Mouse (Mus musculus) Patski (cell line): ENCODE results near the gene Rwdd2a. TPM values are rescaled to one million over a fixed set of nuclear protein-coding genes. Genes with fewer than 3 reads are reported as not detected.
"Not testable (repeated sequence)": the region's sequence is repeated elsewhere in the genome, so short reads cannot be mapped to it uniquely, and the experiment has no call there.

Experiments used
- ATAC-seq: fragments of 100-300 bp; one replicate; pipeline ENCODE4 v1.8.0; 2021
- CTCF ChIA-PET: fragments of 350-600 bp; sonication (Branson Sonifier 250); formaldehyde crosslinking; loops from one replicate; lab custom pipeline; 2022; ENCODE audit warnings: inconsistent platforms; lab: Charles Lee
- POLR2A ChIA-PET: fragments of 350-600 bp; sonication (Branson Sonifier 250); formaldehyde crosslinking; loops from one replicate; lab custom pipeline; 2022; ENCODE audit warnings: antibody characterized with exemption, inconsistent platforms; lab: Charles Lee
- DNase-seq: peaks from one replicate; pipeline ENCODE4 v3.0.0-alpha.2; 2011; ENCODE audit warnings: low read depth, low spot score
- H3K27me3 ChIP-seq: fragments of 371-371 bp; one replicate; pipeline ENCODE4 v1.5.1; 2021
- CTCF ChIP-seq: fragments of 100-300 bp; IDR thresholded peaks from one replicate; pipeline ENCODE4 v1.5.1; 2021
- in situ Hi-C: fragments of 300-500 bp; cut with MboI; formaldehyde crosslinking; loops from 3 replicates; pipeline ENCODE4 v1.11.1; 2018; ENCODE audit warnings: low pct_unique_long_range_greater_than_20kb, mixed read lengths
- polyA plus RNA-seq: library from polyadenylated mRNA; unstranded; gene quantifications from one replicate; pipeline ENCODE4 v1.2.3, GENCODE M21; 2021

Gene Rwdd2a
- polyA plus RNA-seq, 1 experiment from 2014 or later: 5.6 TPM

DNA sequence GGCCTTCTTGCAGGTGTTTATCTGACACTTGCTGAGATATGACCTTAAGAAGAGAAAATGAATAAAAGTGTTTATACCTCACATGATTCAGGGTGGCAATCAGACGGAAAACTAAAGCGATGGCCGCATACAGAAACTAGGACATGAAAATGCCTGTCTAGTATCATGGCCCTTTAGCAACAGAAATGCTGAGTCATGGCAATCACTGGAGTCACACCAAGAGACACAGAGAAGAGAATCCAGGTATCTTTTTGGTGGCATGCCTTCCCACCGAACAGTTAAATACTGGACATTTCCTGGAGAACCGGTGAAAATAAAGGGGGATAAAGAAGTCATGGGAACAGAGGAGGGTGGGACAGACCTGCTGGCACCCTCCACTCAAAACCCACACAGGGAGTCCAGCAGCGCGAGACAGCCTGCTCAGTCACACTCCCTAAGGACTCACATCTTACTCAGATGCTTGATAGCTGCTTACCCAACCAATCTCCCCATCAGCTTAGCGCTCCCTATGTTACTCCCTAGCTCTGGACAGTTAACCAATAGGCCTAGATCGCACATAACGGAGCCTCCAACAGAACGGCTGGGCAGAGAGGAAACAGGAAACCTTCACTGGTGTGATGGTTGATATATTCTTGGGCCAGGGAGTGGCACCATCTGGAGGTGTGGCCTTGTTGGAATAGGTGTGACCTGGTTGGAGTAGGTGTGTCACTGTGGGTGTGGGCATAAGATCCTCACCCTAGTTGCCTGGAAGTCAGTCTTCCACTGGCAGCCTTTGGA is 15.4 kb downstream of the Rwdd2a start:
- ATAC-seq (no peak), DNase-seq (no peak)
- in situ Hi-C loops: no loop called here
- H3K27me3 ChIP-seq: no peaks in the 10 kb centered on the region
- TF ChIP-seq CTCF: no peak
- ChIA-PET POLR2A (no interaction called here), CTCF (interaction anchor here (1.3 kb wide), 2 partner anchors 9 to 21 kb away, joined by 3 read pairs; no protein-coding TSS in a partner anchor)

DNA sequence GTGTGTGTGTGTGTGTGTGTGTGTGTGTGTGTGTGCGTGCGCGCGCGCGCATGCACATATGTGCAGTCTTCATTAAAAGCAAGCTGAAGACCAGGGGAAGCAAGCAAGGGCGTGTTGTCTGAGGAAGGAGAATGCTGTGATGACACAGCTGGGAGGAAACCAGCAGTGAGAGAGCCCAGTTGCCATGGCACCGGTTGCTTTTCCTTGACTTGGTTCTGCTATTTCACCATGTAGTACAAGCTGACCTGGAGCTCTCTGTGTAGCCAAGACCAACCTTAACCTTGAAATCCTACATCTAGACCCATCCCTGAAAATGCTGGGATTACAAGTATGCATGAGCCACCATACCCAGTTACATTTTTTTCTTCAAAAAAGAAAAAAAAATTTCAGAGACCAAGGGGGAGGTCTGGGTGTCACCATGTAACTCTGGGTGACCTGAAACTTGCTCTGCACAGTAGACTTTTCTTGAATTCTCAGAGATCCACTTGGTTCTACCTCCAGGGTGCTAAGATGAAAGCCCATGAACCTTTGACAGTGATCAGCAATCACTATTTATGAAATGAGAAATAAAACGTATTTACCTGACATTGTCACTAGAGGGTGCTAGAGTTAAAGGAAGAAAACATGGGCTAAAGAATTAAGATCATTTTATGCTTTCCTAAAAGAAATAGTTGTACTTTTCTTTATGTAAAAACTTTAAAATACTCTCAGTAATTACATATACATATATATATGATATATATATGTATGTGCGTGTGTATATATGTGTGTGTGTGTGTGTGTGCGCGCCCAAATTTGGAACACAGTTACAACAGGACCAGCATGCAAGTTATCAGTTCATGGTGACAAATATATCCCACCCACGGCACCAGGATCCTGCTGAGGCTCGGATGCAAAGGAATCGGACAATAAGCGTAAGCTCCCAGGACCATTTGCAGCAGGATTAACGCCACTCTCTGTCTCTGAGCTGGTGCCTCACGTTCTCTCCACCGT is 21.2 kb downstream of the Rwdd2a start:
- DNase-seq: no peak
- no peaks in the 10 kb centered on the region for H3K27me3 ChIP-seq
- CTCF ChIA-PET: interaction anchor here (0.6 to 1.8 kb wide), 11 partner anchors 10 to 216 kb away, joined by 3 to 10 read pairs (median 3); no protein-coding TSS in a partner anchor
- peak; percentile 43 for TF ChIP-seq CTCF
- no peak for ATAC-seq
- POLR2A ChIA-PET: interaction anchor here (0.6 kb wide), 1 partner anchor 12 kb away, joined by 3 read pairs; no protein-coding TSS in a partner anchor
- in situ Hi-C loops: loop anchor here (5.0 kb wide), 1 partner anchor 154 kb away; no protein-coding TSS in a partner anchor

- DNase-seq, H3K27me3 ChIP-seq, ATAC-seq: not testable (repeated sequence)
- in situ Hi-C loops: loop anchor here (5.0 kb wide), 1 partner anchor 153 kb away; no protein-coding TSS in a partner anchor
- ChIA-PET CTCF (interaction anchor here (0.6 to 1.8 kb wide), 12 partner anchors 11 to 209 kb away, joined by 3 to 10 read pairs (median 4); partner anchors contain the start of gene Prss35), POLR2A (interaction anchor here (0.6 kb wide), 1 partner anchor 26 kb away, joined by 3 read pairs; no protein-coding TSS in a partner anchor)
Measured at GRCm38 (mm10) chr9:86594357-86594767, 22.6 kb downstream of the Rwdd2a start.

- ATAC-seq, POLR2A ChIA-PET: not testable (repeated sequence)
Measured at GRCm38 (mm10) chr9:86596983-86597382, 25.2 kb downstream of the Rwdd2a start.

GRCm38 (mm10) chr9:86599723-86600303 is 28.0 kb downstream of the Rwdd2a start:
- in situ Hi-C loops: no loop called here
- ChIA-PET POLR2A (no interaction called here), CTCF (interaction anchor here (1.0 to 1.9 kb wide), 3 partner anchors 16 to 89 kb away, joined by 3 to 5 read pairs (median 4); no protein-coding TSS in a partner anchor)
- TF ChIP-seq CTCF: no peak
- H3K27me3 ChIP-seq: no peaks in the 10 kb centered on the region
- ATAC-seq: no peak
- DNase-seq: no peak

More at GRCm38 (mm10) chr9:86596983-86597382, 25.2 kb downstream of the Rwdd2a start:
- in situ Hi-C loops, DNase-seq, H3K27me3 ChIP-seq: not testable (repeated sequence)
- CTCF ChIA-PET: interaction anchor here (1.3 kb wide), 1 partner anchor 149 kb away, joined by 3 read pairs; no protein-coding TSS in a partner anchor

- DNase-seq: no peak
- POLR2A ChIA-PET: interaction anchor here (0.7 kb wide), 1 partner anchor 12 kb away, joined by 3 read pairs; no protein-coding TSS in a partner anchor
- no peaks in the 10 kb centered on the region for H3K27me3 ChIP-seq
- TF ChIP-seq CTCF: no peak
- CTCF ChIA-PET: no interaction called here
- no peak for ATAC-seq
- in situ Hi-C loops: no loop called here
Measured at GRCm38 (mm10) chr9:86605776-86606175, 34.0 kb downstream of the Rwdd2a start.

DNA sequence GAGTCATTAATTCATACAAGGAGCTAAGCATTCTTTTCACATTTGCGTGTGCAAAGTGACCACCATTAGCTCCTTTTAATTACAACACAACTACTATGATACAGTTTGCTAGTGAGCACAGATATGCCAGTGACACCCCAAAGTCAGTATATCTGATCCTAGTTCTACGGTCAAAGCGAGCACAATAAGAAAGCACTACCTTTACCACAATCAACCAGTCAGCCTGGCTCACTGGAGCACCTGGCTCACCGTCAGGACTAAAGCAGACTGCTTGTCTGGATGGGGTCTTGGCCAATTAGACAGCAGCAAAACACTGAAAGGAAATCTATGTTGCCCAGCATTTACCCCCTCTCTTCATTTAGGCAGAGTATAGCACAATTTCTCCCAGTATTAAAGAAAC is 40.3 kb downstream of the Rwdd2a start:
- DNase-seq (no peak), ATAC-seq (no peak)
- in situ Hi-C loops: no loop called here
- ChIA-PET POLR2A (interaction anchor here (1.0 kb wide), 1 partner anchor 7 kb away, joined by 3 read pairs; no protein-coding TSS in a partner anchor), CTCF (interaction anchor here (1.5 kb wide), 1 partner anchor 11 kb away, joined by 3 read pairs; no protein-coding TSS in a partner anchor)
- TF ChIP-seq CTCF: no peak
- H3K27me3 ChIP-seq: no peaks in the 10 kb centered on the region

DNA sequence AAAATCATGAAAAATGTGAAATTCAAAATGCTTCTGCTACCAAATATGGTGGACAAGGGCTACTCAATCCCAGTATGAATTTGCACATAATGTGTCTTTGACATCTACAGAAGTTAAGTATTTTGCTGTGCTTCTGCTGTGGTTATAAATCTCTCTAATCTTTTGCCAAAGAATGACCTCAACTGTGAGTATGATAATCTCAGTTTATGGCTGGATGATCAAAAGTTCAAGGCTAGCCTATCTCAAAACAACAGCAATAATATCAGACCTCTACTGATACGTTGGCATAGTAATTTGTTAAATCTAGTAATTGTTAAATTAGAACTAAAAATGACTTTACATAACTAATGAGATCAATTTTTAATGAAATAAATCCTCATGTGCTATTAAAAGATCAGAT is 44.0 kb downstream of the Rwdd2a start:
- no peaks in the 10 kb centered on the region for H3K27me3 ChIP-seq
- TF ChIP-seq CTCF: no peak
- CTCF ChIA-PET: no interaction called here
- no peak for DNase-seq
- no peak for ATAC-seq
- POLR2A ChIA-PET: no interaction called here
- in situ Hi-C loops: no loop called here

DNA sequence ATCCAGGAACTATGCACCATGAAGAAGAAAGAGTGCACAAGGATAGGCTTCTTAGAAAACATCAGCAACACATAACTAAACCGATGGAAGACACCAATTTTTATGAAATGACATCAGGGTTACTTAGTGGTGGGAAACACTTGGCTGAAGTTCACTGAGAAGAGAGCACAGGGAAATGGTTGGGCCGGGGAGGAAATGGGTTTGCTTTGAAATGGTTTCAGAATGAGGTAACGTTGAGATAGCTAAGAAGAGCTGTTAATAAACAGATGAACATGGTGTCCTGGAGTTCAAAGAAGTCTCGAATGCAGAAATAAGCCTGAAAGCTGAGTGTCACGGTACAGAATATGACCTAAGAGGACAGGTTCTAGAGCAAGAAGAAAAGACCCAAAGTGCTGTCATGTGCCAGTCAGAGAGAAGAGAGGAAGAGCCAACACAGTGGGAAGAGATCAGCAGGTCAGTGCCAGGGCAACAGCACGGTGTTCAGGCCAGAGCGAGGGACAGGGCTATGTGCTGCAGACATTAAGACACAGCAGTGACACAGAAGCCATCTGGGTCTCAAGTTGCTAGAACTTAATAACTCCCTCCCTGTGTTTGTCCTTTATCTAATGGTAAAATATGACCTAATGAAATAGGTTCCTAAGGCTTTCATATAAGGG is 46.2 kb downstream of the Rwdd2a start:
- in situ Hi-C loops: no loop called here

More for the DNA sequence above, 46.2 kb downstream of the Rwdd2a start:
- DNase-seq (no peak), ATAC-seq (no peak)
- no peaks in the 10 kb centered on the region for H3K27me3 ChIP-seq
- TF ChIP-seq CTCF: no peak
- ChIA-PET POLR2A (no interaction called here), CTCF (interaction anchor here (1.5 kb wide), 1 partner anchor 8 kb away, joined by 4 read pairs; no protein-coding TSS in a partner anchor)
